Mouse (Mus musculus) lung, embryonic 15.5 days (tissue): ENCODE data around the gene Ccl3. TPM values are rescaled to one million over a fixed set of nuclear protein-coding genes. Genes with fewer than 3 reads are reported as not detected.

ENCODE experiments used
- ATAC-seq: fragments of 200-750 bp; cut with Nextera tagmentation; 2 replicates; pipeline ENCODE4 v1.8.0; 2017; ENCODE audit warnings: moderate number of reproducible peaks, borderline replicate concordance; ENCODE audit not compliant: low FRiP score, low TSS enrichment; ENCODE audit errors: extremely low read depth
- H3K27ac ChIP-seq: fragments of 300-500 bp; sonication (generic); 2 replicates; pipeline ENCODE4 v1.5.1; 2015; ENCODE audit warnings: moderate library complexity, mild to moderate bottlenecking, inconsistent platforms
- H3K27me3 ChIP-seq: fragments of 300-500 bp; sonication (generic); 2 replicates; pipeline ENCODE4 v1.6.1; 2015; ENCODE audit warnings: inconsistent platforms
- H3K36me3 ChIP-seq: fragments of 300-500 bp; sonication (generic); 2 replicates; pipeline ENCODE4 v1.6.1; 2015; ENCODE audit warnings: inconsistent platforms
- H3K4me1 ChIP-seq: fragments of 300-500 bp; sonication (generic); 2 replicates; pipeline ENCODE4 v1.6.1; 2015; ENCODE audit warnings: inconsistent platforms
- H3K4me2 ChIP-seq: fragments of 300-500 bp; sonication (generic); 2 replicates; pipeline ENCODE4 v1.6.1; 2015; ENCODE audit warnings: inconsistent platforms, mild to moderate bottlenecking, moderate library complexity
- H3K4me3 ChIP-seq: fragments of 300-500 bp; sonication (generic); 2 replicates; pipeline ENCODE4 v1.5.1; 2015; ENCODE audit warnings: mild to moderate bottlenecking, inconsistent platforms
- H3K9ac ChIP-seq: fragments of 300-500 bp; sonication (generic); 2 replicates; pipeline ENCODE4 v1.6.1; 2015; ENCODE audit warnings: inconsistent platforms
- H3K9me3 ChIP-seq: fragments of 300-500 bp; sonication (generic); 2 replicates; pipeline ENCODE4 v1.6.1; 2016; ENCODE audit warnings: inconsistent platforms
- WGBS: fragments of 180-500 bp; shearing (Covaris S2); methylation state at CpG from one replicate; pipeline ENCODE4 v1.1.7; 2015; 5-methylcytosine and 5-hydroxymethylcytosine counted together
- polyA plus RNA-seq: library from polyadenylated mRNA; unstranded; fragments of >200 nt; fragmentation: Nextera tagmentation; extraction: Ambion mirVana; gene quantifications from 2 replicates; pipeline ENCODE4 v1.2.1, GENCODE M21; 2015

Ccl3 gene
- polyA plus RNA-seq, 1 experiment from 2014 or later = 1.1 TPM

- WGBS = 65% methylated on average over 2 of the region's 2 CpGs
- ATAC-seq = no peak
- no peaks in the 10 kb centered on the region for H3K36me3 ChIP-seq
Observed at GRCm38 (mm10) chr11:83641216-83641615, 7.9 kb downstream of the Ccl3 start.

GRCm38 (mm10) chr11:83640141-83640540, 9.0 kb downstream of the Ccl3 start:
- Histone ChIP-seq H3K4me1 (no peaks in the 10 kb centered on the region), H3K4me2 (no peak overlapping the region), H3K27ac (no peak overlapping the region), H3K27me3 (no peaks in the 10 kb centered on the region), H3K36me3 (no peaks in the 10 kb centered on the region), H3K4me3 (no peak overlapping the region), H3K9ac (no peak overlapping the region), H3K9me3 (no peaks in the 10 kb centered on the region)
- WGBS = 76% methylated on average over 5 of the region's 5 CpGs
- no peak for ATAC-seq

More at GRCm38 (mm10) chr11:83641216-83641615, 7.9 kb downstream of the Ccl3 start:
- Histone ChIP-seq H3K4me2 (no peak overlapping the region), H3K9ac (no peak overlapping the region), H3K9me3 (no peaks in the 10 kb centered on the region), H3K4me1 (no peaks in the 10 kb centered on the region), H3K27me3 (no peaks in the 10 kb centered on the region), H3K27ac (no peak overlapping the region), H3K4me3 (no peak overlapping the region)

GRCm38 (mm10) chr11:83639533-83639932, 9.6 kb downstream of the Ccl3 start:
- no peak for ATAC-seq
- H3K27me3 ChIP-seq = no peaks in the 10 kb centered on the region
- H3K4me1 ChIP-seq = no peaks in the 10 kb centered on the region
- 60% methylated on average over 3 of the region's 3 CpGs for WGBS
- no peak overlapping the region for H3K4me3 ChIP-seq
- H3K4me2 ChIP-seq = no peak overlapping the region
- no peaks in the 10 kb centered on the region for H3K36me3 ChIP-seq
- H3K27ac ChIP-seq = no peak overlapping the region
- no peaks in the 10 kb centered on the region for H3K9me3 ChIP-seq
- no peak overlapping the region for H3K9ac ChIP-seq

- Histone ChIP-seq H3K4me1 (no peaks in the 10 kb centered on the region), H3K9ac (no peak overlapping the region), H3K9me3 (no peaks in the 10 kb centered on the region), H3K4me3 (no peak overlapping the region), H3K36me3 (no peaks in the 10 kb centered on the region), H3K4me2 (no peak overlapping the region), H3K27ac (no peak overlapping the region), H3K27me3 (no peaks in the 10 kb centered on the region)
- ATAC-seq = no peak
- WGBS = 51% methylated on average over 2 of the region's 2 CpGs
Observed at GRCm38 (mm10) chr11:83638934-83639333, 10.2 kb downstream of the Ccl3 start.

GRCm38 (mm10) chr11:83636742-83637235, 12.4 kb downstream of the Ccl3 start:
- H3K9me3 ChIP-seq = no peaks in the 10 kb centered on the region
- no peak for ATAC-seq
- H3K36me3 ChIP-seq = no peaks in the 10 kb centered on the region
- 66% methylated on average over 1 of the region's 1 CpGs for WGBS
- H3K4me1 ChIP-seq = no peaks in the 10 kb centered on the region
- H3K4me3 ChIP-seq = no peak overlapping the region
- H3K27ac ChIP-seq = no peak overlapping the region
- H3K27me3 ChIP-seq = no peaks in the 10 kb centered on the region
- no peak overlapping the region for H3K9ac ChIP-seq
- H3K4me2 ChIP-seq = no peak overlapping the region

- Histone ChIP-seq H3K9me3 (no peaks in the 10 kb centered on the region), H3K36me3 (no peaks in the 10 kb centered on the region), H3K4me1 (no peaks in the 10 kb centered on the region), H3K4me3 (no peak overlapping the region), H3K9ac (no peak overlapping the region), H3K27me3 (no peaks in the 10 kb centered on the region), H3K27ac (no peak overlapping the region), H3K4me2 (no peak overlapping the region)
- no peak for ATAC-seq
- WGBS = 85% methylated on average over 2 of the region's 2 CpGs
Observed at GRCm38 (mm10) chr11:83634898-83635297, 14.3 kb downstream of the Ccl3 start.

GRCm38 (mm10) chr11:83634425-83634824, 14.7 kb downstream of the Ccl3 start:
- Histone ChIP-seq H3K27ac (no peak overlapping the region), H3K4me3 (no peak overlapping the region), H3K4me2 (no peak overlapping the region), H3K9ac (no peak overlapping the region), H3K9me3 (no peaks in the 10 kb centered on the region), H3K36me3 (no peaks in the 10 kb centered on the region), H3K27me3 (no peaks in the 10 kb centered on the region), H3K4me1 (no peaks in the 10 kb centered on the region)
- ATAC-seq = no peak
- WGBS = 78% methylated on average over 4 of the region's 4 CpGs

- Histone ChIP-seq H3K36me3 (no peaks in the 10 kb centered on the region), H3K27ac (no peak overlapping the region), H3K4me1 (no peaks in the 10 kb centered on the region), H3K4me2 (no peak overlapping the region), H3K27me3 (no peaks in the 10 kb centered on the region), H3K9ac (no peak overlapping the region), H3K9me3 (no peaks in the 10 kb centered on the region), H3K4me3 (no peak overlapping the region)
- 52% methylated on average over 4 of the region's 4 CpGs for WGBS
- no peak for ATAC-seq
Observed at GRCm38 (mm10) chr11:83632744-83633143, 16.4 kb downstream of the Ccl3 start.

- no peaks in the 10 kb centered on the region for H3K9me3 ChIP-seq
- 58% methylated on average over 2 of the region's 2 CpGs for WGBS
- no peaks in the 10 kb centered on the region for H3K4me1 ChIP-seq
- no peak overlapping the region for H3K4me3 ChIP-seq
- ATAC-seq = no peak
- no peaks in the 10 kb centered on the region for H3K27me3 ChIP-seq
- no peak overlapping the region for H3K27ac ChIP-seq
- no peaks in the 10 kb centered on the region for H3K36me3 ChIP-seq
- no peak overlapping the region for H3K4me2 ChIP-seq
- no peak overlapping the region for H3K9ac ChIP-seq
Observed at GRCm38 (mm10) chr11:83631065-83631464, 18.1 kb downstream of the Ccl3 start.

GRCm38 (mm10) chr11:83630630-83631029, 18.5 kb downstream of the Ccl3 start:
- Histone ChIP-seq H3K9ac (no peak overlapping the region), H3K4me3 (no peak overlapping the region), H3K27ac (no peak overlapping the region), H3K4me1 (no peaks in the 10 kb centered on the region), H3K4me2 (no peak overlapping the region), H3K27me3 (no peaks in the 10 kb centered on the region), H3K9me3 (no peaks in the 10 kb centered on the region), H3K36me3 (no peaks in the 10 kb centered on the region)
- ATAC-seq = no peak
- WGBS = 73% methylated on average over 1 of the region's 1 CpGs

GRCm38 (mm10) chr11:83628808-83629207, 20.3 kb downstream of the Ccl3 start:
- Histone ChIP-seq H3K4me3 (no peak overlapping the region), H3K9me3 (no peaks in the 10 kb centered on the region), H3K4me2 (no peak overlapping the region), H3K27ac (no peak overlapping the region), H3K27me3 (no peaks in the 10 kb centered on the region), H3K9ac (no peak overlapping the region), H3K4me1 (no peaks in the 10 kb centered on the region), H3K36me3 (no peaks in the 10 kb centered on the region)
- 81% methylated on average over 9 of the region's 9 CpGs for WGBS
- no peak for ATAC-seq

GRCm38 (mm10) chr11:83623586-83623985, 25.6 kb downstream of the Ccl3 start:
- H3K36me3 ChIP-seq = no peaks in the 10 kb centered on the region
- 79% methylated on average over 3 of the region's 3 CpGs for WGBS

GRCm38 (mm10) chr11:83619037-83619436, 30.1 kb downstream of the Ccl3 start:
- no peaks in the 10 kb centered on the region for H3K9me3 ChIP-seq
- H3K27ac ChIP-seq = no peak overlapping the region
- H3K9ac ChIP-seq = no peak overlapping the region
- no peak overlapping the region for H3K4me3 ChIP-seq
- H3K36me3 ChIP-seq = no peaks in the 10 kb centered on the region
- H3K4me2 ChIP-seq = no peak overlapping the region
- H3K27me3 ChIP-seq = no peaks in the 10 kb centered on the region
- WGBS = 91% methylated on average over 1 of the region's 1 CpGs
- no peak for ATAC-seq
- H3K4me1 ChIP-seq = no peaks in the 10 kb centered on the region

More at GRCm38 (mm10) chr11:83623586-83623985, 25.6 kb downstream of the Ccl3 start:
- H3K27ac ChIP-seq = no peak overlapping the region
- no peaks in the 10 kb centered on the region for H3K9me3 ChIP-seq
- H3K9ac ChIP-seq = no peak overlapping the region
- H3K4me3 ChIP-seq = no peak overlapping the region
- no peak overlapping the region for H3K4me2 ChIP-seq
- no peaks in the 10 kb centered on the region for H3K4me1 ChIP-seq
- ATAC-seq = no peak
- no peaks in the 10 kb centered on the region for H3K27me3 ChIP-seq
